In the genomic region with DNA sequence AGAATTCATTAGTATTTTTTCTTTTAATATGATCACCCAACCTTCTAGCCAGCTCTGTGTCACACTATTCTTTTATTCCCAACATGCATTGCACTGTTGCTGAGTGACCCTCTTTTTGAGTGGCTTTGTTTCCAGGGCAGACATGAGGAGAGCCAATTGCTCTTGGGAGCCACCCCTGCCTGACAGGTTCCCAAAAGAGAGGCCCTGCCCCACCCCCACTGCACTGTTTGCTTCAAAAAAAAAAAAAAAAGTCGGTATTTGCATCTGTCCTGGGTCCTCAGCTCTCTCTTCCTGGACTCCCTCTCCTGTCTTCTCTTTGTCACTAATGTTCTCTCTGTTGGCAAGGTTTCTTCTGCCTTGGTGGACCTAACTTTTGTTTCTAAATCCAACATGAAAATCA, we compare ENCODE assay signal across 14 mouse cellular contexts.
"Had no signal": no experiment of that assay in that cellular context is flagged by ENCODE, and none has a peak within 500 bp of the region (broad histone marks: within the 10 kb centered on the region; RNA-seq: fewer than 3 reads in every experiment).

No protein-coding gene starts in this region.

- ATAC-seq: intestine, postnatal 0 days; midbrain, embryonic 13.5 days had no signal

- H3K27me3 ChIP-seq: limb, embryonic 12.5 days; midbrain, embryonic 13.5 days; neural tube, embryonic 15.5 days had no signal

- DNase-seq: kidney, adult 8-10 months; kidney, postnatal 36 days; layer of hippocampus, adult 9-11 months; layer of hippocampus, postnatal 36 days; lung, adult 2 months; thymus, postnatal 4 days had no signal

- H3K9ac ChIP-seq: limb, embryonic 12.5 days; liver, embryonic 14.5 days; midbrain, embryonic 13.5 days; neural tube, embryonic 15.5 days had no signal

- H3K27ac ChIP-seq: kidney, postnatal 0 days; liver, embryonic 14.5 days; midbrain, embryonic 13.5 days; neural tube, embryonic 15.5 days; stomach, postnatal 0 days had no signal

- H3K4me2 ChIP-seq: limb, embryonic 12.5 days; midbrain, embryonic 13.5 days; neural tube, embryonic 15.5 days had no signal

- H3K4me3 ChIP-seq: limb, embryonic 12.5 days; midbrain, embryonic 13.5 days; myocyte; neural tube, embryonic 15.5 days had no signal

- H3K36me3 ChIP-seq: midbrain, embryonic 13.5 days; neural tube, embryonic 15.5 days had no signal

- H3K9me3 ChIP-seq: limb, embryonic 12.5 days; midbrain, embryonic 13.5 days; neural tube, embryonic 15.5 days had no signal
